Mouse (Mus musculus) retina, postnatal 1 day (tissue): ENCODE measurements around the gene Tmem8b.

ENCODE experiments used
- DNase-seq: peaks from one replicate; pipeline ENCODE4 v3.0.0-alpha.2; 2012

Gene Tmem8b

GRCm38 (mm10) chr4:43668782-43669427, at the start of gene Tmem8b, which contains the start of gene Fam221b:
Gene Tmem8b, plus strand, starts transcription at chr4:43668971.
Gene Fam221b, minus strand, starts transcription at chr4:43669145.
- peak; percentile 91 for DNase-seq

- no peak for DNase-seq
Measured at GRCm38 (mm10) chr4:43620146-43620778, 48.5 kb upstream of the Tmem8b start.

GRCm38 (mm10) chr4:43629106-43629817, 39.5 kb upstream of the Tmem8b start:
- DNase-seq = peak; percentile 64

- DNase-seq = peak; percentile 92
Measured at GRCm38 (mm10) chr4:43630030-43630581, 38.7 kb upstream of the Tmem8b start.

GRCm38 (mm10) chr4:43630671-43631045, 38.1 kb upstream of the Tmem8b start:
- DNase-seq = peak; percentile 65

- peak; percentile 73 for DNase-seq
Measured at GRCm38 (mm10) chr4:43631046-43631955, 37.5 kb upstream of the Tmem8b start, which contains the start of gene Npr2. Gene Npr2, plus strand, starts transcription at chr4:43631935.

- peak; percentile 12 for DNase-seq
Measured at GRCm38 (mm10) chr4:43631956-43632920, 36.5 kb upstream of the Tmem8b start.

GRCm38 (mm10) chr4:43633296-43633695, 35.5 kb upstream of the Tmem8b start:
- DNase-seq = peak; percentile 42

- no peak for DNase-seq
Measured at GRCm38 (mm10) chr4:43633736-43634135, 35.0 kb upstream of the Tmem8b start.

- no peak for DNase-seq
Measured at GRCm38 (mm10) chr4:43634621-43635374, 34.0 kb upstream of the Tmem8b start.

GRCm38 (mm10) chr4:43636751-43637150, 32.0 kb upstream of the Tmem8b start:
- no peak for DNase-seq

- no peak for DNase-seq
Measured at GRCm38 (mm10) chr4:43640076-43640475, 28.7 kb upstream of the Tmem8b start.

- DNase-seq = no peak
Measured at GRCm38 (mm10) chr4:43640491-43640890, 28.3 kb upstream of the Tmem8b start.

GRCm38 (mm10) chr4:43649783-43650182, 19.0 kb upstream of the Tmem8b start:
- DNase-seq = no peak

GRCm38 (mm10) chr4:43652726-43653125, 16.0 kb upstream of the Tmem8b start:
- no peak for DNase-seq

- peak; percentile 62 for DNase-seq
Measured at GRCm38 (mm10) chr4:43653161-43654015, 15.4 kb upstream of the Tmem8b start, which contains the start of gene Spag8. Gene Spag8, minus strand, starts transcription at chr4:43653594.

- DNase-seq = no peak
Measured at GRCm38 (mm10) chr4:43655656-43656338, 13.0 kb upstream of the Tmem8b start.

GRCm38 (mm10) chr4:43656339-43657109, 12.2 kb upstream of the Tmem8b start, which contains the start of gene Hint2:
Gene Hint2, minus strand, starts transcription at chr4:43656466.
- DNase-seq = peak; percentile 99
